Mouse (Mus musculus): Measurements from ENCODE around the gene Dhrs7c. TPM values are rescaled to one million over a fixed set of nuclear protein-coding genes. Genes with fewer than 3 reads are reported as not detected.

Gene Dhrs7c
- total and polyA plus RNA-seq, 3 experiments, result not detected

DNA sequence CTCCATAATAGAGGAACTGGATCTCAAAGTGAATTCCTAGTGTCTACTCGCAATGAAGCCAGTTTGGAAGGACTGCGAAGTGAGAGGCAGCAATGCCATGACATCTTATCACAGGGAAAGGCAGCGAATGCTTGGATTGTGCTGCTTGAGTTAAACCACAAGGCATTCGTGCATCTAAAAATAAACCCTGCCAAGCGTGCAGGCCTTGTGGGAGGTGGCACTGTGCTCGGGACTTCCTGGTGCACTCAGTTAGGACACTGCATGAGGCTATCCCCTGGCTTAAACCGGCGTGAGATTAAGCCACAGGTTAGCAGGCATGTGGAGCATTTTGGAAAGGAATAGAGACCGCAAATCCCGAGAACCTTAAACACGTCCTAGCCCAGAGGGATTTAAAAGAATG is 7.8 kb upstream of the Dhrs7c start:
- Histone ChIP-seq H3K4me1 (ENCODE audit: control insufficient read depth in 1 of 2, insufficient read depth in 2 of 2) (0 out of 4 replicates have a peak, but pooled peaks cover 0 to 3% of the 10 kb centered on the region in 2 experiments), H3K9me3 (replicated peaks; ENCODE audit: low read length) (no peaks in the 10 kb centered on the region), H3K27me3 (replicated peaks) (peaks cover 3% of the 10 kb centered on the region), H3K9ac (ENCODE audit: insufficient read depth, low read depth) (no peak overlapping the region), H3K4me3 (replicated peaks in 1 of 3; ENCODE audit: low read depth in 2 of 3, low read length in 2 of 3, poor library complexity in 1 of 3) (no peak overlapping the region), H3K36me3 (replicated peaks in 1 of 2; ENCODE audit: control insufficient read depth in 1 of 2, insufficient read depth in 1 of 2, low read length in 1 of 2) (no peaks in the 10 kb centered on the region), H3K79me2 (replicated peaks; ENCODE audit: control insufficient read depth, extremely low read depth, insufficient read depth, poor library complexity, severe bottlenecking) (no peaks in the 10 kb centered on the region), H3K4me2 (ENCODE audit: insufficient read depth, low read depth, poor library complexity, severe bottlenecking) (no peak overlapping the region), H3K27ac (ENCODE audit: insufficient read depth, low read depth) (no peak overlapping the region)
- dilution Hi-C loops (cut with MboI; ENCODE audit: extremely low pct_ligation_motif_present, extremely low pct_unique_long_range_greater_than_20kb, low sequenced_read_pairs), result no loop called here
- in situ Hi-C loops (cut with MboI; ENCODE audit: low pct_ligation_motif_present, low pct_unique_long_range_greater_than_20kb, low sequenced_read_pairs), result no loop called here
- TF ChIP-seq PAX5 (IDR thresholded peaks at IDR 0.05; ENCODE audit: low read length), result no peak
- DNase-seq (ENCODE audit: extremely low read depth), result no peak

DNA sequence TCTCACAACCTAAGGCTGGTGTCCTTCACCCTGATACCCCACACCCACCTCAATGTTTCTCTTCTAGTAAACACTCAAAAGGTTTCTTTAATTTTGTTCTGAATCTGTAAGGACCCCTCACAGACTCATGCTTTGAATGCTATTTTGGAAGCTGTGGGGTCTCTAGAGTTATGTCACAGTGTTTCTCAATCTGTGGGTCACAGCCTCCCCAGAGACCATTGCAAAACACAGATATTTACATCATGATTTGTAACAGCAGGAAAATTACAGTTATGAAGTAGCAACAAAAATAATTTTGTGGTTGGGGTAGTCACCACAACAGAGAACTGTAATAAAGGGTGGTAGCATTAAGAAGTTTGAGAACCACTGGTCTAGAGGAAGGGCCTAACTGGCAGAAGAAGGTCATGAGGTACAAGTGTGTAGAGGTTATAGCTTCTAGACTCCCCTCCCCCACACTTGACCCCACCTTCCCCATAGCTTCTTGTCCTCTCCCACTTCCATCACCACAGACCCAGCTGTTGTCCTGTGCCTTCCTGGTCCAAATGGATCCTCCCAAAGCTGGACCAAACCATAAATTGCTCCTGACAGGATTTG is 2.2 kb downstream of the Dhrs7c start:
- H3K27ac ChIP-seq (ENCODE audit: insufficient read depth, low read depth), result no peak overlapping the region
- H3K27me3 ChIP-seq (replicated peaks), result peaks cover 18% of the 10 kb centered on the region
- no peak overlapping the region for H3K4me3 ChIP-seq (replicated peaks in 1 of 3; ENCODE audit: low read depth in 2 of 3, low read length in 2 of 3, poor library complexity in 1 of 3)
- TF ChIP-seq CHD1 (IDR thresholded peaks at IDR 0.05; ENCODE audit: low read depth, low read length) (no peak), PAX5 (IDR thresholded peaks at IDR 0.05; ENCODE audit: low read length) (no peak), HCFC1 (IDR thresholded peaks at IDR 0.05; ENCODE audit: low read depth, low read length) (no peak), IRF4 (IDR thresholded peaks at IDR 0.05; ENCODE audit: low read depth, low read length) (no peak), NELFE (IDR thresholded peaks at IDR 0.05; ENCODE audit: low read depth, low read length) (no peak), MEF2A (IDR thresholded peaks at IDR 0.05; ENCODE audit: borderline replicate concordance, low read depth, low read length) (no peak), BHLHE40 (IDR thresholded peaks at IDR 0.05; ENCODE audit: low read depth, low read length) (no peak), RCOR1 (conservative IDR thresholded peaks at IDR 0.05; ENCODE audit: low read depth, low read length) (no peak), JUND (conservative IDR thresholded peaks at IDR 0.05; ENCODE audit: low read depth, low read length) (no peak), MAFK (IDR thresholded peaks at IDR 0.05; ENCODE audit: insufficient replicate concordance, low read length) (no peak), SIN3A (IDR thresholded peaks at IDR 0.05; ENCODE audit: low read length) (no peak), ZMIZ1 (IDR thresholded peaks at IDR 0.05; ENCODE audit: low read depth, low read length) (no peak), GABPA (IDR thresholded peaks at IDR 0.05; ENCODE audit: insufficient replicate concordance, low read depth, low read length) (no peak), ETS1 (conservative IDR thresholded peaks at IDR 0.05; ENCODE audit: low read depth, low read length) (no peak), EP300 (IDR thresholded peaks at IDR 0.05; ENCODE audit: low read length) (no peak), POLR2AphosphoS2 (IDR thresholded peaks at IDR 0.05; ENCODE audit: low read depth, low read length) (no peak)
- no peaks in the 10 kb centered on the region for H3K79me2 ChIP-seq (replicated peaks; ENCODE audit: control insufficient read depth, extremely low read depth, insufficient read depth, poor library complexity, severe bottlenecking)
- no peaks in the 10 kb centered on the region for H3K36me3 ChIP-seq (replicated peaks in 1 of 2; ENCODE audit: control insufficient read depth in 1 of 2, insufficient read depth in 1 of 2, low read length in 1 of 2)
- no peaks in the 10 kb centered on the region for H3K4me1 ChIP-seq (ENCODE audit: control insufficient read depth in 1 of 2, insufficient read depth in 2 of 2)
- DNase-seq (ENCODE audit: extremely low read depth), result no peak
- in situ Hi-C loops (cut with MboI; ENCODE audit: low pct_ligation_motif_present, low pct_unique_long_range_greater_than_20kb, low sequenced_read_pairs) (no loop called here), dilution Hi-C loops (cut with MboI; ENCODE audit: extremely low pct_ligation_motif_present, extremely low pct_unique_long_range_greater_than_20kb, low sequenced_read_pairs) (no loop called here)
- H3K4me2 ChIP-seq (ENCODE audit: insufficient read depth, low read depth, poor library complexity, severe bottlenecking), result no peak overlapping the region
- no peak overlapping the region for H3K9ac ChIP-seq (ENCODE audit: insufficient read depth, low read depth)
- no peaks in the 10 kb centered on the region for H3K9me3 ChIP-seq (replicated peaks; ENCODE audit: low read length)
